Mouse (Mus musculus) hindbrain, embryonic 14.5 days (tissue): ENCODE data around the gene Fbp1. TPM values are rescaled to one million over a fixed set of nuclear protein-coding genes. Genes with fewer than 3 reads are reported as not detected.

Experiments used
- ATAC-seq: fragments of 200-750 bp; cut with Nextera tagmentation; 2 replicates; pipeline ENCODE4 v1.8.0; 2017; ENCODE audit warnings: moderate number of reproducible peaks, mild to moderate bottlenecking, moderate TSS enrichment, moderate library complexity; ENCODE audit not compliant: low FRiP score
- DNase-seq: peaks from one replicate; pipeline ENCODE4 v3.0.0-alpha.2; 2015; ENCODE audit warnings: low spot score
- H3K27ac ChIP-seq: fragments of 300-500 bp; sonication (generic); 2 replicates; pipeline ENCODE4 v1.5.1; 2014; ENCODE audit warnings: mild to moderate bottlenecking, moderate library complexity
- H3K27me3 ChIP-seq: fragments of 300-500 bp; sonication (generic); 2 replicates; pipeline ENCODE4 v1.6.1; 2014; ENCODE audit warnings: mild to moderate bottlenecking, low read length, mixed read lengths; ENCODE audit not compliant: control insufficient read depth, insufficient read depth
- H3K36me3 ChIP-seq: fragments of 300-500 bp; sonication (generic); replicated peaks from 2 replicates; pipeline ENCODE4 v1.6.1; 2014; ENCODE audit not compliant: control insufficient read depth, insufficient read depth
- H3K4me1 ChIP-seq: fragments of 300-500 bp; sonication (generic); replicated peaks from 2 replicates; pipeline ENCODE4 v1.6.1; 2014; ENCODE audit warnings: antibody characterized with exemption, low read length, mixed read lengths; ENCODE audit not compliant: control insufficient read depth, insufficient read depth
- H3K4me2 ChIP-seq: fragments of 300-500 bp; sonication (generic); replicated peaks from 2 replicates; pipeline ENCODE4 v1.6.1; 2014; ENCODE audit warnings: mild to moderate bottlenecking, moderate library complexity
- H3K4me3 ChIP-seq: fragments of 300-500 bp; sonication (generic); replicated peaks from 2 replicates; pipeline ENCODE4 v1.5.1; 2014; ENCODE audit warnings: mild to moderate bottlenecking, low read length
- H3K9ac ChIP-seq: fragments of 300-500 bp; sonication (generic); 2 replicates; pipeline ENCODE4 v1.6.1; 2014
- H3K9me3 ChIP-seq: fragments of 300-500 bp; sonication (generic); 2 replicates; pipeline ENCODE4 v1.6.1; 2016; ENCODE audit warnings: low read length; ENCODE audit not compliant: control insufficient read depth
- WGBS: fragments of 180-500 bp; shearing (Covaris S2); extraction: QIAGEN DNeasy Blood & Tissue Kit; methylation state at CpG from one replicate; pipeline ENCODE4 v1.1.7; 2014; 5-methylcytosine and 5-hydroxymethylcytosine counted together
- polyA plus RNA-seq: library from polyadenylated mRNA; unstranded; fragments of >200 nt; fragmentation: Nextera tagmentation; extraction: Ambion mirVana; gene quantifications from 2 replicates; pipeline ENCODE4 v1.2.1, GENCODE M21; 2014

Gene Fbp1
- polyA plus RNA-seq, 1 experiment from 2014 or later = 0.60 TPM

DNA sequence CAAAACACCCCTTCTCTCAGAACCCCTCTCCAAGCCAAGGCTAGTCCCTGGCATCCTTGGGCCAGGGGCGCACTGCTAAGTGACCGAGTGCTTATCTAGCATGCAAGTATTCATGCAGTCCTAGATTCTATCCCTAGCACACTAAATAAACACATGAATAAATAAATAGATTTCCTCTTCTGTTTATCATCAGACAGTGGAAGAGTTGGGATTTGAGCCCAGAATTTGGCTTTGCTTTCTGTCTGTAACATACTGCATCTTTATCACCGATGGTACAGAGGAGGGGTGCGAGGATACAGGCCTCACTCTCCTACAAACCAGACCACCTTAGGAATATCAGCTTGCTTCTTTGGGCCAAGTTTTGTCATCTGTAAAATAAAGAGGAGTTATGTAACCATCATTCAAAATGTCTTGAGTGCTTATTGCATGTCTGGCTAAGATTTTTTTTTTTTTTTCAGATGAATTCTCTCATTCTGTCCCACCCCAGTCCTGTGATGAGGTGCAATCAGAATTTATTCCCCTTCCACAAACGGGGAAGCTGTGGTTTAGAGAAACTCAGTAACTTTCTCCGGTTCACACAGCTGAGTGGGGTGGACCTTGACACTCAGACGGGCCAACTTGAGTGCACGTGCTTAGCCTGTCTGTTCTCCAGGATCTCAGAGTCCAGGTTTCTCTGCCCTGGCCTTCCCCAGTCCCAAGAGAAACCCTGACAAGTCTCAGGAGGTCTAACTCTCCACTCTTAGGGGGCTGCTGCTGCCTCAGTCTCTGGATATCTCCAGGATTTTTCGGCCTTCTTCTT is 5.2 kb upstream of the Fbp1 start:
- no peak for DNase-seq
- 85% methylated on average over 9 of the region's 9 CpGs for WGBS
- Histone ChIP-seq H3K9ac (no peak overlapping the region), H3K36me3 (no peaks in the 10 kb centered on the region), H3K27me3 (peaks cover 8% of the 10 kb centered on the region; the same call in 1 of the 2 replicates), H3K27ac (no peak overlapping the region), H3K4me2 (no peak overlapping the region), H3K4me3 (no peak overlapping the region), H3K9me3 (no peaks in the 10 kb centered on the region), H3K4me1 (no peaks in the 10 kb centered on the region)
- no peak for ATAC-seq

DNA sequence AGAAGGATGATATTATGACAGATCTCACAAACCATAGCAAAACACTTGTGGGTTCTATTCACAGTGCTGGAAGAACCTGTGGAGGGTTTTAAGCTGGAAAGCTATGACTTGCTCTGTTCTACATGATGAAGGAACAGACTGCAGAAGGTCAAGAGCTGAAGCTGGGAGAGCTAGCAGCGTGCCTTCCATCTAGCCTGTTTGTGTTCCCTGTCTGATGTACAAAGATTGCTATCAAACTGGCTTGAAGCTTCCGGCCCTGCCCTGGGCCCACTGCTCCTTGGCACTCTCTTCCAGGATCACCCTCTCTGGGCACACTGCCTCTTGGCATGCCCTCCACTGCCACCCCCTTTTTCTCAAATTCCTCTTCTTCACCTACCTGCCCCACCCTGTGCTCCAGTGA is 1.2 kb upstream of the Fbp1 start:
- no peak overlapping the region for H3K9ac ChIP-seq
- no peak overlapping the region for H3K4me3 ChIP-seq
- no peaks in the 10 kb centered on the region for H3K36me3 ChIP-seq
- no peak overlapping the region for H3K4me2 ChIP-seq
- H3K4me1 ChIP-seq = peaks cover 7% of the 10 kb centered on the region; the same call in 1 of the 2 replicates
- H3K9me3 ChIP-seq = no peaks in the 10 kb centered on the region
- DNase-seq (no peak), ATAC-seq (no peak)
- WGBS = 72% methylated on average over 2 of the region's 2 CpGs
- peaks cover 29% of the 10 kb centered on the region for H3K27me3 ChIP-seq
- no peak overlapping the region for H3K27ac ChIP-seq

DNA sequence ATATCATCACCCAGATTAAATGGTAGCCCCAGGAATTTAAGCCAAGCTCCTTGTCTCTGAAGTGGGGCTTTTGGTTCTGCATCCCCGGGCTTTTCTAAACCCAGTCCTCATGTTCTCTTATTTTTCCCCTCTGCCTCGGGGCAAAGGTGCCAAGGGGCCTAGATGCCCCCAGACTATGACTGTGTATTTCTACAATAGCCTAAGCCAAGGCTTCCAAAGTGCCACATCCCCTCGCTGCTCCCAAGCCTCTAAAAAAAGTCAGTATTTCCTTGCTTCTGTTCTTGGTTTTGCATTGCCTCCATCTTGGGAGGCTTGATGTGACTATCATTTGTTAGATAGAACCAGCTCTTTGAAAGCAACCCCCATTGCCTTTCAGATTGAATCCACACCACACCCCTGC is 3.5 kb downstream of the Fbp1 start:
- H3K9ac ChIP-seq = no peak overlapping the region
- no peak for ATAC-seq
- H3K27ac ChIP-seq = no peak overlapping the region
- H3K27me3 ChIP-seq = peaks cover 29% of the 10 kb centered on the region
- WGBS = 90% methylated on average over 3 of the region's 3 CpGs
- H3K4me1 ChIP-seq = peaks cover 7% of the 10 kb centered on the region; the same call in 1 of the 2 replicates
- H3K9me3 ChIP-seq = no peaks in the 10 kb centered on the region
- no peaks in the 10 kb centered on the region for H3K36me3 ChIP-seq
- no peak overlapping the region for H3K4me2 ChIP-seq
- H3K4me3 ChIP-seq = no peak overlapping the region
- DNase-seq = no peak

DNA sequence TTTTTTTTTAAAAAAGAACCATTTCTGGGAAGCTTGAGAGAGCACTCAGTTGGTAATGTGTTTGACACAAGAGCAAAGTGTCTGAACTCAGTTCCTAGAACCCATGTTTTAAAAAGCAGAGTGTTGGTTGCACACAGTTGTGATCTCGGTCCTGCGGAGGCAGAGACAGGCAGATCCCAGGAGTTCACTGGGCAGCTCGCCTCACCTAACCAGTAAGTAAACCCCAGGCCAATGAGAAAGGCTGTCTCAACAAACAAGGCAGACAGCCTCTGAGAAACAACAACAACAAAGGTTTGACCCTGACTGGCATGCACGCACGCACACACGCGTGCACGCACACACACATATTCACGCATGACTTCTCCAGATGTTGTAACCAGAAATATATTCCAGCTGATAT is 4.2 kb downstream of the Fbp1 start:
- 89% methylated on average over 9 of the region's 9 CpGs for WGBS
- H3K4me2 ChIP-seq = no peak overlapping the region
- no peaks in the 10 kb centered on the region for H3K36me3 ChIP-seq
- DNase-seq = no peak
- H3K27me3 ChIP-seq = peaks cover 24% of the 10 kb centered on the region
- H3K9me3 ChIP-seq = no peaks in the 10 kb centered on the region
- H3K4me1 ChIP-seq = peaks cover 7% of the 10 kb centered on the region; the same call in 1 of the 2 replicates
- no peak overlapping the region for H3K27ac ChIP-seq
- H3K9ac ChIP-seq = no peak overlapping the region
- H3K4me3 ChIP-seq = no peak overlapping the region
- ATAC-seq = no peak

DNA sequence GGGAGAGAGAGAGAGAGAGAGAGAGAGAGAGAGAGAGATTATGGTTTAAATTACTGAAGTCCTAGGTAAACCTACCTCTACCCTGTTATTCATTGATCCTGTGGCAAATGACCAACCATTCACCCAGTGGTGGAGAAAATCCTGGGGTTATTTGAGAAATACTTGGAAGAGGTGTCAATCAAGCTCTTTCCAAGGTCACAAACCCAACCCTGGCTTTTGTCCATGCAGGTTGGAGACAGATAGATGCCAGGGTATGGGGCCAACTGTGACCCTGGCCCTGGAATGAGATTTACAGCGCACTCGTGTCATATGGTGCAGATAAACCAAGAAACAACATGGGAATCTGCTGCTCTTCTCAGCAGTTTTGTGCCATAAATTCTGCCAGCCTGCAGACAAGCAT is 4.6 kb downstream of the Fbp1 start:
- H3K9me3 ChIP-seq = no peaks in the 10 kb centered on the region
- ATAC-seq = no peak
- no peak overlapping the region for H3K4me2 ChIP-seq
- no peak for DNase-seq
- peaks cover 7% of the 10 kb centered on the region; the same call in 1 of the 2 replicates for H3K4me1 ChIP-seq
- H3K27me3 ChIP-seq = peaks cover 21% of the 10 kb centered on the region
- 87% methylated on average over 2 of the region's 2 CpGs for WGBS
- H3K9ac ChIP-seq = no peak overlapping the region
- no peak overlapping the region for H3K4me3 ChIP-seq
- no peaks in the 10 kb centered on the region for H3K36me3 ChIP-seq
- no peak overlapping the region for H3K27ac ChIP-seq

DNA sequence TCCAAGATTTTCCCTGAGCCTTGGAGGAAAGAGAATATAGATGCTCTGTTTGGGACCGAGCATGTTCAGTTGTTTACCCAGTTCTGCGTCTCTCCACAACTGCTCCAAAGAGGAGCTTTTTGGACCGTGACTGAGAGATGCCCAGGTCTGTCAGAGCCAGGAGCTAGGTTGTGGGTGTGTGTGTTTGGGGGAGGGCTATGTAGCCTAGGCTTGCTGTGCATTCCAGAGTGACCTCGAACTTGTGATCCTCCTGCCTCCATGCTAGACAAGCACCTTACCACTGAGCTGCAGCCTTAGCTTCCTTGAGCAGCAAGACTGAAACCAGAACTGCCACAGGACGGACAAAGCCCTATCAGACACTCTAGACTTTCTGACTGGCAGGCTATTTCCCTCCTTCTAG is 5.2 kb downstream of the Fbp1 start:
- no peak for ATAC-seq
- WGBS = 86% methylated on average over 5 of the region's 5 CpGs
- no peak overlapping the region for H3K4me2 ChIP-seq
- no peaks in the 10 kb centered on the region for H3K36me3 ChIP-seq
- H3K27ac ChIP-seq = no peak overlapping the region
- H3K27me3 ChIP-seq = peaks cover 19% of the 10 kb centered on the region
- no peak overlapping the region for H3K9ac ChIP-seq
- DNase-seq = no peak
- H3K9me3 ChIP-seq = no peaks in the 10 kb centered on the region
- peaks cover 4% of the 10 kb centered on the region; the same call in 1 of the 2 replicates for H3K4me1 ChIP-seq
- no peak overlapping the region for H3K4me3 ChIP-seq

DNA sequence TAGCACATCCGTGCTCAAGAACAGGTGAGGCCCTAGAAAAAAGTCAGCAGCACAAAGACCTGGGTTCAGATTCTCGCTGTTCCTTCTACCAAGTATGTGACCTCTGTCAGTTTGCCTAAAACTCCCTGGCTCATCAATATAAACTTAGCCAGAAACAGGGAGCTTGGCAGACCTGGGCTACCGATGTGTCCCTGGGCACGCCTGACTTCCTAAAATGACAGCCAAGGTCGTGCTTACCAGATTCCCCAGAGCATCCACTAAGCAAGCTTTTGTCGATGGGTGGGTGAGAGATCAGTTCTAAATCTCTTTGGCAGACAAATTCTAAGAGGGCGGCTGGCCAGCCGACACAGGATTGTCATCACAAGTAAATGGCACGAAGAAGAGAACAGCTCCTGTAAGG is 6.7 kb downstream of the Fbp1 start:
- Histone ChIP-seq H3K27ac (no peak overlapping the region), H3K9ac (no peak overlapping the region), H3K4me1 (no peaks in the 10 kb centered on the region), H3K4me2 (no peak overlapping the region), H3K27me3 (peaks cover 3% of the 10 kb centered on the region; the same call in 1 of the 2 replicates), H3K36me3 (no peaks in the 10 kb centered on the region), H3K4me3 (no peak overlapping the region), H3K9me3 (no peaks in the 10 kb centered on the region)
- ATAC-seq = no peak
- 89% methylated on average over 9 of the region's 9 CpGs for WGBS
- DNase-seq = no peak

DNA sequence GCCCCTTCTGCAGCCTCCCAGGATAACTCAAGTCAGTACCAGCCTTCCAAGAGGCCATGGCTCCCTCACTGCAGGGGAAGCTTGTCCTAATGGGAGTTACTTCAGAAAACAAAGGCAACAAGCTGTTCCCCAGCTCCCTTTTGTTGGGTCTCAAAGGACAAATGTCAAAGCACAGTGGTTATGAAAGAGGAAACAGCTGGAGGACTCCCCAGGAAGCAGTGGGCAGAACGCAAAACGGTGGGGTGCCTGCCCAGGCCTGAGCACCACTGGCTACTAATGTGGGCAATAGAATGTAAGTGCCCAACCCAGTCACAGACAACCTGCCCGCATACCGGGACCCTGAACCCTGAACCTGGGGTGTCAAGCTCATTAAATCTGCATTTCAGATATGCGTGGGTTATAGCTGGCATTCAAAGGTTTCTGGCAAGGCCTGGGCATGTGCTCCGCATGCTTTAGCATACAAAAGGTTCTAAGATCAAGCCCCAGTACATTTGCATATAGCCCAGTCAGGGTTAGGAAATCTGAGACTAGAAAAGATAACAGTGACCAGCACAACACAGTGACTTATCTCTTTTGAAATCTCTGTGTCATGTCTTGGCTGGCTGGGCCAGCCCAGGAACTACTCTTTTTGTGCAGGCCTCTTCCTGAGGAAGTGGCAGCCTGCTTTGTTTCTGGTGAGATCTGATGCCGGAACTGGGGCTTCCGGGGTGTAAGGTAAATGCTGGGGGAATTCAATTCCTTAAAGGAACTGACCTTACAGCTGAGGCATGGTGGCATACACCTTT is 8.1 kb downstream of the Fbp1 start:
- no peak overlapping the region for H3K4me3 ChIP-seq
- H3K27ac ChIP-seq = no peak overlapping the region
- DNase-seq (no peak), ATAC-seq (no peak)
- H3K27me3 ChIP-seq = no peaks in the 10 kb centered on the region
- no peaks in the 10 kb centered on the region for H3K9me3 ChIP-seq
- H3K36me3 ChIP-seq = no peaks in the 10 kb centered on the region
- no peak overlapping the region for H3K9ac ChIP-seq
- 20% methylated on average over 8 of the region's 8 CpGs for WGBS
- H3K4me2 ChIP-seq = no peak overlapping the region
- no peaks in the 10 kb centered on the region for H3K4me1 ChIP-seq

DNA sequence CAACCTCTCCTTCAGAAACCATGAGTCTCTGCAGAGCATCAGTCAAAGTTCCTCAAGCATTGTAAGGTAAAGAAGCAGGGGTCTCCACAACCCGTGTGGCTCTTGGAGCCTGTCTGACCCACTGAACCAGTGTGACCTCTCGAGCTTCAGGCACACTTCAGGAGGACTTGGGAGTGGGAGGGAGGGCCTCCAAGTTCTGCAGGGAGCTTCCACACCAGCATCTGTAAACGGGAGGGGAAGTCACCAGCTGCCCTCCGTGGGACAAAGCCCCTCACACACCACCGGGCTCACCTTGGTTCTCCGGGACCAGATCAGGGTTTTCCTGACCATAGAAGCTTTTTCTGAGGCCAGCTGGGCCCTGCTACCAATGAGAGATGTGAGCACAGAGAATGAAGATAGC is 8.7 kb downstream of the Fbp1 start:
- Histone ChIP-seq H3K4me2 (no peak overlapping the region), H3K27ac (no peak overlapping the region), H3K4me1 (no peaks in the 10 kb centered on the region), H3K27me3 (no peaks in the 10 kb centered on the region), H3K9me3 (no peaks in the 10 kb centered on the region), H3K9ac (no peak overlapping the region), H3K36me3 (no peaks in the 10 kb centered on the region), H3K4me3 (no peak overlapping the region)
- WGBS = 5% methylated on average over 6 of the region's 6 CpGs
- ATAC-seq (no peak), DNase-seq (no peak)
